Comparison of ENCODE assay signal across 10 mouse cellular contexts in the genomic region with DNA sequence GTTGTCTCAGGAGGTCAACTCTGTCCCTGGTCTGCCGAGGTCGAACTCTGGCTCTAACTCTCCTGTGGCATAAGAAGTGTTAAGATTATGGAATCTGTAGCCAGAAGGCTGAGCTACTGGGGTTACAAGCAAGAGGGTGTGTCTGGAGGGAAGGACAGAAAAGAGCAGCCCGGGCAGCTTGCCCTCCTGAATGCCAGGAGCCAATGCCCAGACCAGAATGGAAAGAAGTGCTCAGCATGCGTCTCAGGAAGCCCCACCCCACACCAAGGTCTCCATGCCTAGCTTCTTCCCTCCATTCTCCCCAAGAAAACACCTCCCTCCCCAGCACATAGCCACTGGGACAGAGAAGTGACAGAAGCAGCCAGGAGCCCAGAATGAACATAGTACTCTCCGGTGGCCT. TPM values are rescaled to one million over a fixed set of nuclear protein-coding genes. Genes with fewer than 3 reads are reported as not detected.
DNase-seq lines count a peak whose midpoint lies in the region; ATAC-seq and TF ChIP-seq lines count a peak whose summit lies in the region.
"Had no signal": no experiment of that assay in that cellular context is flagged by ENCODE, and none has a peak within 500 bp of the region (broad histone marks: within the 10 kb centered on the region; RNA-seq: fewer than 3 reads in every experiment).

No protein-coding gene starts in this region.

- peak overlapping the region; percentile 18 for H3K4me3 ChIP-seq in megakaryocyte, embryonic 14.5 days (replicated peaks)
- H3K4me3 ChIP-seq in cortical plate, adult 2 months (ENCODE audit: insufficient read depth, low read length) = no peak overlapping the region
- H3K4me3 ChIP-seq in heart, embryonic 13.5 days = no peak overlapping the region

- peak; percentile 81 for DNase-seq in skeletal muscle tissue, adult 2 months (ENCODE audit: low read depth, low spot score)
- DNase-seq in layer of hippocampus, postnatal 25 days (ENCODE audit: extremely low spot score in 1 of 2, low spot score in 1 of 2) = no peak
- no peak for DNase-seq in c-Kit-positive CD71-positive TER-119-positive erythroid progenitor cells, embryonic 14.5 days (ENCODE audit: low spot score)
- DNase-seq in frontal cortex, adult 2 months (ENCODE audit: extremely low spot score in 1 of 2, low spot score in 1 of 2) = no peak

- 47% methylated on average over 5 of the region's 5 CpGs for WGBS in heart, embryonic 13.5 days

- peak overlapping the region; percentile 44; the same call in 1 of the 2 replicates for H3K27ac ChIP-seq in cortical plate, adult 2 months (ENCODE audit: insufficient read depth, low read length)
- H3K27ac ChIP-seq in heart, embryonic 13.5 days (replicated peaks) = peak overlapping the region; percentile 99
- H3K27ac ChIP-seq: macrophage had no signal

- H3K9ac ChIP-seq in heart, embryonic 13.5 days = peak overlapping the region; percentile 65

- H3K9me3 ChIP-seq in megakaryocyte, embryonic 14.5 days = no peaks in the 10 kb centered on the region
- H3K9me3 ChIP-seq in heart, embryonic 13.5 days = no peaks in the 10 kb centered on the region

- 0 out of 2 replicates have a peak overlapping the region, but pooled peaks have one; percentile 8 for H3K4me2 ChIP-seq in heart, embryonic 13.5 days

- ATAC-seq in megakaryocyte, adult 5-6 weeks (ENCODE audit: poor library complexity, severe bottlenecking) = no peak
- ATAC-seq in heart, embryonic 13.5 days (ENCODE audit: extremely low read depth, insufficient number of reproducible peaks, low FRiP score, low TSS enrichment) = no peak

- TF ChIP-seq POLR2A in cortical plate, adult 2 months (IDR thresholded peaks at IDR 0.05; ENCODE audit: extremely low read depth, insufficient read depth, low read length) = no peak

- H3K4me1 ChIP-seq in megakaryocyte, embryonic 14.5 days = peaks cover 92% of the 10 kb centered on the region
- H3K4me1 ChIP-seq in cortical plate, adult 2 months (ENCODE audit: control insufficient read depth, insufficient read depth, low read length) = peaks cover 15% of the 10 kb centered on the region
- H3K4me1 ChIP-seq in heart, embryonic 13.5 days = peaks cover 90% of the 10 kb centered on the region

- no peaks in the 10 kb centered on the region for H3K27me3 ChIP-seq in megakaryocyte, embryonic 14.5 days (replicated peaks)
- H3K27me3 ChIP-seq in heart, embryonic 13.5 days (replicated peaks) = no peaks in the 10 kb centered on the region

- H3K36me3 ChIP-seq in megakaryocyte, embryonic 14.5 days (replicated peaks; ENCODE audit: low read length) = peaks cover 65% of the 10 kb centered on the region
- peaks cover 11% of the 10 kb centered on the region for H3K36me3 ChIP-seq in heart, embryonic 13.5 days

- TF ChIP-seq CTCF in cortical plate, adult 2 months (IDR thresholded peaks at IDR 0.05; ENCODE audit: extremely low read depth, insufficient read depth, low read length) = no peak

RNA-seq across cellular contexts. Expression of gene Tmbim1, which starts 6.4 kb away (rescaled TPM):
- 128 and 140 TPM in 2 replicates for polyA plus RNA-seq in megakaryocyte, embryonic 14.5 days (2012; ENCODE audit: insufficient read depth, low replicate concordance)
- 13.6 and 15.5 TPM in 2 replicates for total RNA-seq in megakaryocyte, adult 5-6 weeks (2015)
- total RNA-seq in megakaryocyte, adult 5-6 weeks (2017) = 11.3 and 13.8 TPM in 2 replicates
- 35.5 and 46.0 TPM in 2 replicates for polyA plus RNA-seq in cortical plate, adult 2 months (2012; rRNA removed)
- polyA plus RNA-seq in heart, embryonic 13.5 days (2015; fragmentation: Nextera tagmentation; extraction: Ambion mirVana) = 42.0 and 42.7 TPM in 2 replicates
- total RNA-seq in layer of hippocampus, postnatal 25 days (2021) = 10 to 100 TPM; 28.3 to 28.7 TPM
- 25.7 and 33.6 TPM in 2 replicates for polyA plus RNA-seq in frontal cortex, adult 2 months (2012; rRNA removed)

RNA-seq across cellular contexts. Expression of gene Pnkd, which starts 14.3 kb away (rescaled TPM):
- 113 and 116 TPM in 2 replicates for polyA plus RNA-seq in megakaryocyte, embryonic 14.5 days (2012; ENCODE audit: insufficient read depth, low replicate concordance)
- 23.5 and 23.6 TPM in 2 replicates for total RNA-seq in megakaryocyte, adult 5-6 weeks (2015)
- total RNA-seq in megakaryocyte, adult 5-6 weeks (2017) = 7.7 and 8.9 TPM in 2 replicates
- 127 and 138 TPM in 2 replicates for polyA plus RNA-seq in cortical plate, adult 2 months (2012; rRNA removed)
- 227 and 252 TPM in 2 replicates for polyA plus RNA-seq in heart, embryonic 13.5 days (2015; fragmentation: Nextera tagmentation; extraction: Ambion mirVana)
- total RNA-seq in layer of hippocampus, postnatal 25 days (2021) = 100 to 1,000 TPM; 192 to 193 TPM
- 110 and 135 TPM in 2 replicates for polyA plus RNA-seq in frontal cortex, adult 2 months (2012; rRNA removed)

RNA-seq across cellular contexts. Expression of gene Aamp, which starts 14.5 kb away (rescaled TPM):
- 180 and 228 TPM in 2 replicates for polyA plus RNA-seq in megakaryocyte, embryonic 14.5 days (2012; ENCODE audit: insufficient read depth, low replicate concordance)
- total RNA-seq in megakaryocyte, adult 5-6 weeks (2015) = 27.8 and 33.6 TPM in 2 replicates
- total RNA-seq in megakaryocyte, adult 5-6 weeks (2017) = 48.2 and 59.5 TPM in 2 replicates
- 172 and 173 TPM in 2 replicates for polyA plus RNA-seq in cortical plate, adult 2 months (2012; rRNA removed)
- 164 and 188 TPM in 2 replicates for polyA plus RNA-seq in heart, embryonic 13.5 days (2015; fragmentation: Nextera tagmentation; extraction: Ambion mirVana)
- total RNA-seq in layer of hippocampus, postnatal 25 days (2021) = 100 to 1,000 TPM; 143 to 156 TPM
- 182 and 184 TPM in 2 replicates for polyA plus RNA-seq in frontal cortex, adult 2 months (2012; rRNA removed)

RNA-seq across cellular contexts. Expression of gene Gpbar1, which starts 20.6 kb away (rescaled TPM):
- 0.28 TPM in 1 of 2 replicates, not detected in the other for polyA plus RNA-seq in megakaryocyte, embryonic 14.5 days (2012; ENCODE audit: insufficient read depth, low replicate concordance)
- not detected in 2 replicates for total RNA-seq in megakaryocyte, adult 5-6 weeks (2015)
- not detected in 2 replicates for total RNA-seq in megakaryocyte, adult 5-6 weeks (2017)
- polyA plus RNA-seq in cortical plate, adult 2 months (2012; rRNA removed) = not detected in 2 replicates
- polyA plus RNA-seq in heart, embryonic 13.5 days (2015; fragmentation: Nextera tagmentation; extraction: Ambion mirVana) = 0.36 and 0.64 TPM in 2 replicates
- total RNA-seq in layer of hippocampus, postnatal 25 days (2021) = not detected
- 0.14 TPM in 1 of 2 replicates, not detected in the other for polyA plus RNA-seq in frontal cortex, adult 2 months (2012; rRNA removed)
- total RNA-seq: gastrocnemius, postnatal 4 days had no signal
- polyA plus RNA-seq: macrophage had no signal
